Mouse (Mus musculus): ENCODE measurements around the gene Srsf7. TPM values are rescaled to one million over a fixed set of nuclear protein-coding genes. Genes with fewer than 3 reads are reported as not detected.
"Not testable (repeated sequence)": the region's sequence is repeated elsewhere in the genome, so short reads cannot be mapped to it uniquely, and the experiment has no call there.

The Srsf7 gene
- polyA plus RNA-seq, 1 experiment from 2014 or later: 575 TPM

DNA sequence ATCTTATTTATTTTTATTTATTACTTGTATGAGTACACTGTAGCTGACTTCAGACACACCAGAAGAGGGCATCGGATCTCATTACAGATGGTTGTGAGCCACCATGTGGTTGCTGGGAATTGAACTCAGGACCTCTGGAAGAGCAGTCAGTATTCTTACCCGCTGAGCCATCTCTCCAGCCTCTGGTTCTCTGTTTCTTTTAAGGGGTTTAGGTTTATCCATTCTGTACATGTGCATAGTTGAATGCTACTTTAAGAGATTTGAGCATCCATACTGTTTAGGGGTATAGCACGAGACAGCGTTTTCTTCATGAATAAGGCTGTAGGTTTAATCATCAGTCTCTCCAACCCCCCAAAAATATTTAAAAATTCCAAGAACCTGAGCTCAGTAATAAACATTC is 6.9 kb upstream of the Srsf7 start:
- H3K9ac ChIP-seq (replicated peaks; ENCODE audit: low read depth, low read length); H3K27ac ChIP-seq (ENCODE audit: low read length); ATAC-seq; H3K9me3 ChIP-seq (ENCODE audit: control insufficient read depth, low read length); H3K4me2 ChIP-seq (ENCODE audit: low read length); H3K27me3 ChIP-seq (replicated peaks; ENCODE audit: control insufficient read depth, insufficient read depth, low read length); H3K4me1 ChIP-seq (replicated peaks; ENCODE audit: control insufficient read depth, insufficient read depth, low read length); H3K36me3 ChIP-seq (ENCODE audit: control insufficient read depth, insufficient read depth); H3K4me3 ChIP-seq (replicated peaks; ENCODE audit: low read length): not testable (repeated sequence)
- 95% methylated on average over 4 of the region's 4 CpGs for WGBS

GRCm38 (mm10) chr17:80206301-80206670 is 821 bp downstream of the Srsf7 start:
- H3K4me2 ChIP-seq (ENCODE audit: low read length): peak overlapping the region; percentile 65
- under 1% methylated on average over 36 of the region's 36 CpGs for WGBS
- H3K4me1 ChIP-seq (replicated peaks; ENCODE audit: control insufficient read depth, insufficient read depth, low read length): peaks cover 11% of the 10 kb centered on the region
- peak; percentile 72 for ATAC-seq
- peak overlapping the region; percentile 98 for H3K9ac ChIP-seq (replicated peaks; ENCODE audit: low read depth, low read length)
- no peaks in the 10 kb centered on the region for H3K27me3 ChIP-seq (replicated peaks; ENCODE audit: control insufficient read depth, insufficient read depth, low read length)
- no peaks in the 10 kb centered on the region for H3K9me3 ChIP-seq (ENCODE audit: control insufficient read depth, low read length)
- peak overlapping the region; percentile 99 for H3K27ac ChIP-seq (ENCODE audit: low read length)
- peak overlapping the region; percentile 98 for H3K4me3 ChIP-seq (replicated peaks; ENCODE audit: low read length)
- peaks cover 19% of the 10 kb centered on the region for H3K36me3 ChIP-seq (ENCODE audit: control insufficient read depth, insufficient read depth)

DNA sequence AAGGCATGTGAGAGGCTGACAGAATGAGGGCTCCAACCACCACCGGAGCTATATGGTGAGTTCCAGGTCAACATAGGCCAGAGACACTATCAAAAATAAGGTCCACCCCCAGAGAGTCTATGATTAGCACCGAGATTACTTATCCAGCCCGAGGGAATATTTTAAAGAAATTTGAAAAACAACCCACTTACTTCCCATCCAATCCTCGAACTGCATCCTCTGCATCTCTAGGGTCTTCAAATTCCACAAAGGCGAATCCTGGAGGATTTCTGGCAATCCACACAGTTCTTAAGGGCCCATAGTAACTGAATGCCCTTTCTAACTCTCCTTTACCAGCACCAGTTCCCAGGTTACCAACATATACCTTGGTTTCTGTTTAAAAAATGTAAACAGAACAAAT is 1.4 kb downstream of the Srsf7 start:
- no peaks in the 10 kb centered on the region for H3K27me3 ChIP-seq (replicated peaks; ENCODE audit: control insufficient read depth, insufficient read depth, low read length)
- peaks cover 22% of the 10 kb centered on the region for H3K36me3 ChIP-seq (ENCODE audit: control insufficient read depth, insufficient read depth)
- H3K9ac ChIP-seq (replicated peaks; ENCODE audit: low read depth, low read length): peak overlapping the region; percentile 98
- no peak for ATAC-seq
- peak overlapping the region; percentile 98 for H3K4me3 ChIP-seq (replicated peaks; ENCODE audit: low read length)
- H3K4me1 ChIP-seq (replicated peaks; ENCODE audit: control insufficient read depth, insufficient read depth, low read length): peaks cover 11% of the 10 kb centered on the region
- WGBS: 28% methylated on average over 5 of the region's 5 CpGs
- H3K4me2 ChIP-seq (ENCODE audit: low read length): peak overlapping the region; percentile 65
- H3K9me3 ChIP-seq (ENCODE audit: control insufficient read depth, low read length): no peaks in the 10 kb centered on the region
- peak overlapping the region; percentile 99; the same call in 1 of the 2 replicates for H3K27ac ChIP-seq (ENCODE audit: low read length)

DNA sequence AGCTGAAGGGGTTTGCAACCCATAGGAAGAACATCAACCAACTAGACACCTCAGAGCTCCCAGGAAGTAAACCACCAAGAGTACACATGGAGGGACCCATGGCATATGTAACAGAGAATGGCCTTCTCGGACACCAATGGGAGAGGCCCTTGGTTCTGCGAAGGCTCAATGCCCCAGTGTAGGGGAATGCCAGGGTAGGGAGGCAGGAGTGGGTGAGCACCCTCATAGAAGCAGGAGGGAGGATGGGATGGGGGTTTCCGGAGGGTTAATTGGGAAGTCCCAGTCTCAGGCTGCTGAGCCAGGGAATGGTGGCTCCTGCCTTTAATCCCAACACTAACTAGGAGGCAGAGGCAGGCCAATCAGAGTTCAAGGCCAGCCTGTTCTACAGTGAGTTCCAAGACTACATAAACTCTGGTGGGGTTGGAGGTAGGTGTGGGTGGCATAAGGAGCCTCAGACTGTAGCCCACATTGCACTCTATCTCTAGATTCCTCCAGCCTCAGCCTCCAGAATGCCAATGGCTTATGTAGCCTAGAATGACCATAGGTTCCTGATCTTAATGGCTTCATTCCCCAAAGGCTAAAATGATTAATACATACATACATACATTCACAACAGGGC is 7.8 kb downstream of the Srsf7 start:
- no peak overlapping the region for H3K4me3 ChIP-seq (replicated peaks; ENCODE audit: low read length)
- H3K27ac ChIP-seq (ENCODE audit: low read length): no peak overlapping the region
- H3K9ac ChIP-seq (replicated peaks; ENCODE audit: low read depth, low read length): no peak overlapping the region
- peak; percentile 53 for ATAC-seq
- H3K36me3 ChIP-seq (ENCODE audit: control insufficient read depth, insufficient read depth): peaks cover 38% of the 10 kb centered on the region
- 89% methylated on average over 3 of the region's 3 CpGs for WGBS
- H3K9me3 ChIP-seq (ENCODE audit: control insufficient read depth, low read length): no peaks in the 10 kb centered on the region
- no peaks in the 10 kb centered on the region for H3K4me1 ChIP-seq (replicated peaks; ENCODE audit: control insufficient read depth, insufficient read depth, low read length)
- no peak overlapping the region for H3K4me2 ChIP-seq (ENCODE audit: low read length)
- H3K27me3 ChIP-seq (replicated peaks; ENCODE audit: control insufficient read depth, insufficient read depth, low read length): no peaks in the 10 kb centered on the region

GRCm38 (mm10) chr17:80193075-80193474 is 14.0 kb downstream of the Srsf7 start:
- Histone ChIP-seq H3K4me3 (replicated peaks; ENCODE audit: low read length) (no peak overlapping the region), H3K27me3 (replicated peaks; ENCODE audit: control insufficient read depth, insufficient read depth, low read length) (no peaks in the 10 kb centered on the region), H3K36me3 (ENCODE audit: control insufficient read depth, insufficient read depth) (peaks cover 13% of the 10 kb centered on the region), H3K4me2 (ENCODE audit: low read length) (no peak overlapping the region), H3K9ac (replicated peaks; ENCODE audit: low read depth, low read length) (no peak overlapping the region), H3K9me3 (ENCODE audit: control insufficient read depth, low read length) (no peaks in the 10 kb centered on the region), H3K4me1 (replicated peaks; ENCODE audit: control insufficient read depth, insufficient read depth, low read length) (no peaks in the 10 kb centered on the region), H3K27ac (ENCODE audit: low read length) (no peak overlapping the region)
- WGBS: 69% methylated on average over 5 of the region's 5 CpGs
- ATAC-seq: peak; percentile 54

GRCm38 (mm10) chr17:80183615-80184014 is 23.5 kb downstream of the Srsf7 start:
- no peaks in the 10 kb centered on the region for H3K36me3 ChIP-seq (ENCODE audit: control insufficient read depth, insufficient read depth)
- no peak overlapping the region for H3K4me2 ChIP-seq (ENCODE audit: low read length)
- H3K27ac ChIP-seq (ENCODE audit: low read length): no peak overlapping the region
- 82% methylated on average over 10 of the region's 10 CpGs for WGBS
- H3K4me1 ChIP-seq (replicated peaks; ENCODE audit: control insufficient read depth, insufficient read depth, low read length): no peaks in the 10 kb centered on the region
- H3K9ac ChIP-seq (replicated peaks; ENCODE audit: low read depth, low read length): no peak overlapping the region
- no peak overlapping the region for H3K4me3 ChIP-seq (replicated peaks; ENCODE audit: low read length)
- H3K27me3 ChIP-seq (replicated peaks; ENCODE audit: control insufficient read depth, insufficient read depth, low read length): no peaks in the 10 kb centered on the region
- H3K9me3 ChIP-seq (ENCODE audit: control insufficient read depth, low read length): no peaks in the 10 kb centered on the region
- no peak for ATAC-seq

DNA sequence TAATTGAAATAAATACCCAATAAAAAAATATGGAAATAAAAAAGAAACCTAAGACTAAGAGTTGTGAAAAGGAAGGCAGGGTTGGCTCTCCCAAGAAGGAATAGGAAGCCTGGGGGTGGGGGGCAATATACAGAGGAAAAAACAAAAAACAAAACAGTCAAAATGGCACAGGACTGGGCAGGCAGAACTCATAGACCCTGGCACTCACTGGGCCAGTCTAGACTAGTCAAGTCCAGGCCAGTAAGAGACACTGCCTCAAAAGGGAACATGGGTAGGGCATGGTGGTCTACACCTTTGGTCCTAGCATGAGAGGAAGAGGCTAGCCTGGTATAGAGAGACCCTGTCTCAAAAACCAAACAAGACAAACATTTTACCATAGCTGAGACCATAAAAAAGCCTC is 26.6 kb downstream of the Srsf7 start:
- H3K9me3 ChIP-seq (ENCODE audit: control insufficient read depth, low read length): no peaks in the 10 kb centered on the region
- no peaks in the 10 kb centered on the region for H3K4me1 ChIP-seq (replicated peaks; ENCODE audit: control insufficient read depth, insufficient read depth, low read length)
- no peaks in the 10 kb centered on the region for H3K36me3 ChIP-seq (ENCODE audit: control insufficient read depth, insufficient read depth)
- no peak overlapping the region for H3K4me3 ChIP-seq (replicated peaks; ENCODE audit: low read length)
- no peak overlapping the region for H3K9ac ChIP-seq (replicated peaks; ENCODE audit: low read depth, low read length)
- ATAC-seq: peak; percentile 37
- no peaks in the 10 kb centered on the region for H3K27me3 ChIP-seq (replicated peaks; ENCODE audit: control insufficient read depth, insufficient read depth, low read length)
- H3K4me2 ChIP-seq (ENCODE audit: low read length): no peak overlapping the region
- H3K27ac ChIP-seq (ENCODE audit: low read length): no peak overlapping the region

DNA sequence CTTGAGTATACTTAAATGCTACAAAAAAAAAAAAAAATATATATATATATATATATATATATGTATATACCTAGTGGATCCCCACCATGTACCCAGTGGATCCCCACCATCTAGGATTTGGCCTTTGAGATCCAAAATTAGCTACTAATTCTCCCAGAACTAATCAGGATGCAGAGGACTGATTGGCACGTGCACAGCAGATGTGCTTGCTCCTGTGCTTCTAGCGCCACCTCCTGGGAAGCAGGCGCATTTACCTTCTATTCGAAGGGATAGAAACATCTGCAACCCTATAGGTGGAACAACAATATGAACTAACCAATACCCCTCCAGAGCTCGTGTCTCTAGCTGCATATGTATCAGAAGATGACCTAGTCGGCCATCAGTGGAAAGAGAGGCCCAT is 27.1 kb downstream of the Srsf7 start:
- Histone ChIP-seq H3K27ac (ENCODE audit: low read length) (no peak overlapping the region), H3K4me2 (ENCODE audit: low read length) (no peak overlapping the region), H3K4me3 (replicated peaks; ENCODE audit: low read length) (no peak overlapping the region), H3K9ac (replicated peaks; ENCODE audit: low read depth, low read length) (no peak overlapping the region), H3K4me1 (replicated peaks; ENCODE audit: control insufficient read depth, insufficient read depth, low read length) (no peaks in the 10 kb centered on the region), H3K36me3 (ENCODE audit: control insufficient read depth, insufficient read depth) (no peaks in the 10 kb centered on the region), H3K27me3 (replicated peaks; ENCODE audit: control insufficient read depth, insufficient read depth, low read length) (no peaks in the 10 kb centered on the region), H3K9me3 (ENCODE audit: control insufficient read depth, low read length) (no peaks in the 10 kb centered on the region)
- ATAC-seq: peak; percentile 84
- WGBS: 2% methylated on average over 6 of the region's 6 CpGs

GRCm38 (mm10) chr17:80178846-80179245 is 28.3 kb downstream of the Srsf7 start:
- not testable (repeated sequence) for H3K4me3 ChIP-seq (replicated peaks; ENCODE audit: low read length); H3K27ac ChIP-seq (ENCODE audit: low read length); H3K4me2 ChIP-seq (ENCODE audit: low read length); H3K27me3 ChIP-seq (replicated peaks; ENCODE audit: control insufficient read depth, insufficient read depth, low read length); H3K9me3 ChIP-seq (ENCODE audit: control insufficient read depth, low read length); H3K4me1 ChIP-seq (replicated peaks; ENCODE audit: control insufficient read depth, insufficient read depth, low read length); ATAC-seq; H3K36me3 ChIP-seq (ENCODE audit: control insufficient read depth, insufficient read depth); H3K9ac ChIP-seq (replicated peaks; ENCODE audit: low read depth, low read length)
- 95% methylated on average over 3 of the region's 3 CpGs for WGBS

GRCm38 (mm10) chr17:80175966-80176365 is 31.1 kb downstream of the Srsf7 start:
- Histone ChIP-seq H3K9ac (replicated peaks; ENCODE audit: low read depth, low read length) (no peak overlapping the region), H3K4me2 (ENCODE audit: low read length) (no peak overlapping the region), H3K4me3 (replicated peaks; ENCODE audit: low read length) (no peak overlapping the region), H3K27me3 (replicated peaks; ENCODE audit: control insufficient read depth, insufficient read depth, low read length) (no peaks in the 10 kb centered on the region), H3K9me3 (ENCODE audit: control insufficient read depth, low read length) (no peaks in the 10 kb centered on the region), H3K27ac (ENCODE audit: low read length) (no peak overlapping the region), H3K4me1 (replicated peaks; ENCODE audit: control insufficient read depth, insufficient read depth, low read length) (no peaks in the 10 kb centered on the region), H3K36me3 (ENCODE audit: control insufficient read depth, insufficient read depth) (no peaks in the 10 kb centered on the region)
- 88% methylated on average over 3 of the region's 3 CpGs for WGBS
- ATAC-seq: no peak

All from forebrain, embryonic 16.5 days (tissue).